Mouse (Mus musculus) stomach, postnatal 0 days (tissue): ENCODE data around the gene Rdh16f2. TPM values are rescaled to one million over a fixed set of nuclear protein-coding genes. Genes with fewer than 3 reads are reported as not detected.

Source experiments
- ATAC-seq: fragments of 200-750 bp; cut with Nextera tagmentation; 2 replicates; pipeline ENCODE4 v1.8.0; 2017; ENCODE audit not compliant: low FRiP score, low TSS enrichment
- DNase-seq: peaks from one replicate; pipeline ENCODE4 v3.0.0-alpha.2; 2016; ENCODE audit warnings: low spot score
- H3K27ac ChIP-seq: fragments of 300-500 bp; sonication (generic); replicated peaks from 2 replicates; pipeline ENCODE4 v1.5.1; 2014; ENCODE audit warnings: mild to moderate bottlenecking, control low read depth
- H3K27me3 ChIP-seq: fragments of 300-500 bp; sonication (generic); 2 replicates; pipeline ENCODE4 v1.6.1; 2014; ENCODE audit warnings: low read length; ENCODE audit not compliant: control insufficient read depth, insufficient read depth
- H3K36me3 ChIP-seq: fragments of 300-500 bp; sonication (generic); 2 replicates; pipeline ENCODE4 v1.6.1; 2014; ENCODE audit warnings: low read length, mixed read lengths; ENCODE audit not compliant: control insufficient read depth, insufficient read depth
- H3K4me1 ChIP-seq: fragments of 300-500 bp; sonication (generic); replicated peaks from 2 replicates; pipeline ENCODE4 v1.6.1; 2014; ENCODE audit warnings: antibody characterized with exemption; ENCODE audit not compliant: control insufficient read depth, insufficient read depth
- H3K4me2 ChIP-seq: fragments of 300-500 bp; sonication (generic); replicated peaks from 2 replicates; pipeline ENCODE4 v1.6.1; 2014; ENCODE audit warnings: low read depth, mild to moderate bottlenecking, control low read depth, moderate library complexity
- H3K4me3 ChIP-seq: fragments of 300-500 bp; sonication (generic); 2 replicates; pipeline ENCODE4 v1.5.1; 2014; ENCODE audit warnings: low read depth, low read length, control low read depth
- H3K9ac ChIP-seq: fragments of 300-500 bp; sonication (generic); 2 replicates; pipeline ENCODE4 v1.6.1; 2014; ENCODE audit warnings: mild to moderate bottlenecking, low read length, control low read depth, mixed read lengths
- H3K9me3 ChIP-seq: fragments of 300-500 bp; sonication (generic); 2 replicates; pipeline ENCODE4 v1.6.1; 2016; ENCODE audit warnings: low read length; ENCODE audit not compliant: control insufficient read depth
- CTCF ChIP-seq: IDR thresholded peaks from 2 replicates; pipeline ENCODE4 v1.5.1; 2016; ENCODE audit warnings: antibody characterized with exemption, low read depth, mild to moderate bottlenecking, moderate library complexity
- EP300 ChIP-seq: optimal IDR thresholded peaks from 2 replicates; pipeline ENCODE3; 2016; ENCODE audit warnings: antibody characterized with exemption
- WGBS: fragments of 180-500 bp; shearing (Covaris S2); extraction: QIAGEN DNeasy Blood & Tissue Kit; methylation state at CpG from one replicate; pipeline ENCODE4 v1.1.7; 2014; 5-methylcytosine and 5-hydroxymethylcytosine counted together
- polyA plus RNA-seq: library from polyadenylated mRNA; unstranded; fragments of >200 nt; fragmentation: Nextera tagmentation; extraction: Ambion mirVana; gene quantifications from 2 replicates; pipeline ENCODE4 v1.2.1, GENCODE M21; 2015

Gene Rdh16f2
- polyA plus RNA-seq, 1 experiment from 2014 or later = not detected

DNA sequence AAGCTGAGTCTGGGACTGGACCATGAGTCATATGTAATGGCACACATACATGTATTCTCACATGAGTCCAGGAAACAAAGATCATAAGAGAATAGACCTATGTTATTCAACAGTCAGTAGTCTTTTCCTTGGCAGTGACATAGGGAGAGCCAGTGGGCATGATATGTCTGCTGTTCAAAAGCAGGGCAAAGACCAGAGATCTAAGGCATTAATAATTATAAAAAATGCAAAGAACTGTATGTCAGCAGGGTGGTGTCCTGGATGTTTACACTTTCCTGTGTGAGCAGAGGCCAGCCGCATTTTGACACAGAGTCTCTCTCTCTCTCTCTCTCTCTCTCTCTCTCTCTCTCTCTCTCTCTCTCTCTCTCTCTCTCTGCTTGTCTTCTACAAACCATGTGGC lies 16.6 kb upstream of the Rdh16f2 start, which contains the start of gene Rdh19:
Gene Rdh19 (plus strand): TSS at position 301 of the 400 bp plus-strand sequence.
- no peaks in the 10 kb centered on the region for H3K4me1 ChIP-seq
- no peaks in the 10 kb centered on the region for H3K27me3 ChIP-seq
- H3K27ac ChIP-seq = no peak within 1 kb of the TSS
- DNase-seq (no peak), ATAC-seq (no peak)
- H3K9me3 ChIP-seq = no peaks in the 10 kb centered on the region
- no peak within 1 kb of the TSS for H3K4me2 ChIP-seq
- TF ChIP-seq CTCF (no peak), EP300 (no peak)
- H3K9ac ChIP-seq = no peak within 1 kb of the TSS
- no peak within 1 kb of the TSS for H3K4me3 ChIP-seq
- H3K36me3 ChIP-seq = no peaks in the 10 kb centered on the region
- 31% methylated on average over 1 of the region's 1 CpGs for WGBS

DNA sequence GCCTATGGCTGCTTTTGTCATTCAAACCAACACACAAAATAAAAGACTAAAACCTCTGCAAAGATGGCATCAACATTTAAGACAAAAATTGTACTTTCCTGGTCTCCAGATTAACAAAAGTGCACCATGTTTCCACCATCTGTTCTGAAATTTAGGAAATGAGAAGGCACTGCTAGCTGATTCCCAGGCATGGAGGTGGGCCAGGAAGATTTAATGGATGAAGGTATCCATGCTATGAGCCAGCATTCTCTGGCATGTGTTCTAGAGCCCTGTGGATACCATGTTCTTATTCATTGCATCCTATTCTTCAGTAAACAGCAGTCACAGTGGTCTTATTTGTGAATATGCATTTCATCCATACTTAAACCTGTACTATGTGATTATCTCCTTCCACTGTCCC lies 9.9 kb upstream of the Rdh16f2 start:
- Histone ChIP-seq H3K27me3 (no peaks in the 10 kb centered on the region), H3K36me3 (no peaks in the 10 kb centered on the region), H3K4me3 (no peak overlapping the region), H3K27ac (no peak overlapping the region), H3K4me1 (no peaks in the 10 kb centered on the region), H3K4me2 (no peak overlapping the region), H3K9me3 (no peaks in the 10 kb centered on the region), H3K9ac (no peak overlapping the region)
- ATAC-seq = no peak
- no peak for TF ChIP-seq EP300
- TF ChIP-seq CTCF = no peak
- no peak for DNase-seq

DNA sequence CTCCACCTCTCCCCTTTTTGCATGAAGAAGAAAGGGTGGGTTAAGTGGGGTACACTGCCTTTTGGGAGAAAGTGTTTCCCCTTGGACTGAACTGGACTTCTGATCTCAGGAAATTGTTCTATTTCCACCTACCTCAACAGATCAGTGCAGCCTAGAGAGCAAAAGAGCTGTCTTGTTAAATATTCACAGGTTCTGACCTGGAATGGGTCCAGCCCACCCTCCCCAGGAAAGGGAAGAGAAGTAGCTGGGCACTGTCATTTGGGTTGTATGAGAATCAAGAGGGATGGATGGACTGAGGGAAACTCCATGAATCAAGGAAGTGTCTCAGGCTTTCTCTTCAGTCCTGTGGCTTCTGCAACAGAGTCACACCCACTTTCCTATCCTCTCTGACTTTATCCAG lies 1.3 kb upstream of the Rdh16f2 start:
- no peaks in the 10 kb centered on the region for H3K27me3 ChIP-seq
- DNase-seq = no peak
- no peaks in the 10 kb centered on the region for H3K9me3 ChIP-seq
- H3K4me1 ChIP-seq = no peaks in the 10 kb centered on the region
- no peak for ATAC-seq
- TF ChIP-seq CTCF (no peak), EP300 (no peak)
- no peak overlapping the region for H3K9ac ChIP-seq
- no peak overlapping the region for H3K4me2 ChIP-seq
- H3K4me3 ChIP-seq = no peak overlapping the region
- H3K27ac ChIP-seq = no peak overlapping the region
- no peaks in the 10 kb centered on the region for H3K36me3 ChIP-seq

DNA sequence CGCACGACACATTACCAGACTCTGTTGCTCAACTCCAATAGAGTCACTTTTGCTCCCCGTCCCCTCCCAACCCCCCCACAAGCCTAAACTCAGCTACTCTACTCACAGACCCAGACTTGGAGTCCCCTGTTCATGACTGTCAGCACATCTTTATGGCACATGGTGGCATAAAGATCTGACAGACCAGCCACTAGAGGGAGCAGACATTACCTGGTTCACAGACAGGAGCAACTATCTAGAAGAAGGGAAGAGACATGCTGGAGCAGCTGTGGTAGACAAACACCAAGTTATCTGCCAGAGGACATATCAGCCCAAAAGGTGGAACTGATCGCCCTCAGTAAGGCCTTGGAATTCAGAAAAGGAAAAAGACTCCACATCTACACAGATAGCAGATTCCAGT lies 6.2 kb downstream of the Rdh16f2 start:
- no peak for DNase-seq
- TF ChIP-seq EP300 (no peak), CTCF (peak; percentile 74)
- H3K36me3 ChIP-seq = no peaks in the 10 kb centered on the region
- H3K4me2 ChIP-seq = no peak overlapping the region
- no peak overlapping the region for H3K27ac ChIP-seq
- no peaks in the 10 kb centered on the region for H3K9me3 ChIP-seq
- H3K9ac ChIP-seq = no peak overlapping the region
- 65% methylated on average over 4 of the region's 4 CpGs for WGBS
- no peaks in the 10 kb centered on the region for H3K4me1 ChIP-seq
- no peaks in the 10 kb centered on the region for H3K27me3 ChIP-seq
- ATAC-seq = no peak
- H3K4me3 ChIP-seq = no peak overlapping the region

DNA sequence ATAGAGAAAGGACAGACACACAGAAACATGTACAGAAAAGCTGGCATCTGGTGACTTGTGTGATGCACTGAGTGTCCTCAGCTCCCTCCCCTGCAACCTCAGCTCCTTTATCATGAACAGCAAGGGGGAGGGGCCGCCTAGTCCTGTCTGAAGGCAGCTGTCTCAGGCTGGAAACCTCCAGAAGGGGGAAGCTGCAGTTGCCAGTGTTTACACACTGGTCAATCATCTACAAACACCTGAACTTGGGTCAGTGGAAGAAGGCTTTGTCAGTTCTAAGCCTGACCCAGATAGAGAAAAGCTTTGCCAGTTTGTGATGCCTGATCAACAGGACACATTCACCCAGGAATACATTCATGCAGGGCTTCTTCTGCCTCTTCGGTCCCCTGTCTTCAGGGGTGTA lies 11.4 kb downstream of the Rdh16f2 start:
- Histone ChIP-seq H3K4me1 (0 out of 2 replicates have a peak, but pooled peaks cover 2% of the 10 kb centered on the region), H3K4me2 (no peak overlapping the region), H3K27me3 (no peaks in the 10 kb centered on the region), H3K9ac (no peak overlapping the region), H3K36me3 (no peaks in the 10 kb centered on the region), H3K27ac (peak overlapping the region; percentile 19), H3K9me3 (no peaks in the 10 kb centered on the region), H3K4me3 (no peak overlapping the region)
- 11% methylated on average over 2 of the region's 2 CpGs for WGBS
- ATAC-seq (peak; percentile 88), DNase-seq (peak; percentile 71)
- TF ChIP-seq EP300 (no peak), CTCF (no peak)

DNA sequence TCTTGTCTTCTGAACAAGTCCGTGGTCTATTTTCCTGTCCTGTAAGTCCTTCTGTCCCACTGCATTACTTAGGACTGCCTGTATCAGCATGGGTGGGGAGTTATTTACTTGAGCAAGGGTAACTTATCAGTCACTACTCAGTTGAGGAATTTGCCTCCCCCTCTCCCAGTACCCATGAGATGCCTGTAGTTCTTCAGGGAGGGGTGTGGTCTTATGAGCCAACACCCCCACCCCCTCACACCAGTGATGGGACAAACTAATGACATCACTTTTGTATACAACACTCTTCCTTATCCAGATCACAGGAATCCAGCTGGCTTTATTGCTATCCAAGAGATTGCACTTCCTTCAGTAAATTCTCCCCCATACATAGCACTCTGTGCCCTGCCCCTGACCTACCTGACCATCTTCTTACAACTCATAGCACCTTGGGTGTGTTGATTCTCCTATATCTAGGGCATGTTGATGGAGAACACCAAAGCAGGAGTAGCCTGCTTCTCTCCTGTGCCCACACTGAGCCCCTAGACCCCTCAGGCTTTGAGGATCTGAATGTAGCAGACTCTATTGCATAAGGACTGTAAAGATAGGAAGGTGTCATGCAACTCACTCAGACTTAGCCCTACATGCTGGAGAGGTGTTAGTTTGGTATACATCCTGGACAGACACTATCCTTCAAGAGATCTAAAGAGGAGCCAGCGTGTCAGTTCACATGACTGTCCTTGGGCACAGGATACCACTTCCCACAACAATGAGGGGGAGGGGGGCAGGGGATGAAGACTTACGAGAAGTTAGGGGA lies 12.2 kb downstream of the Rdh16f2 start:
- H3K4me3 ChIP-seq = no peak overlapping the region
- DNase-seq = peak; percentile 35
- H3K27me3 ChIP-seq = no peaks in the 10 kb centered on the region
- 0 out of 2 replicates have a peak, but pooled peaks cover 2% of the 10 kb centered on the region for H3K4me1 ChIP-seq
- no peaks in the 10 kb centered on the region for H3K36me3 ChIP-seq
- H3K9me3 ChIP-seq = no peaks in the 10 kb centered on the region
- H3K27ac ChIP-seq = peak overlapping the region; percentile 35
- no peak overlapping the region for H3K4me2 ChIP-seq
- 65% methylated on average over 3 of the region's 3 CpGs for WGBS
- peak; percentile 70 for ATAC-seq
- H3K9ac ChIP-seq = no peak overlapping the region
- TF ChIP-seq EP300 (no peak), CTCF (no peak)
